Mouse (Mus musculus) MEL (cell line): ENCODE measurements at regions not wholly inside any gene's neighbourhood (a gene's known extent, or its start where the extent isn't known, plus 50 kb on each side); places are given as distances from the start of the nearest gene placed in this dataset.

Experiments used
- DNase-seq: peaks from one replicate; pipeline ENCODE4 v3.0.0; 2011; ENCODE audit warnings: low read depth, low spot score
- H3K27ac ChIP-seq: 2 replicates; pipeline ENCODE4 v1.5.1; 2012; ENCODE audit warnings: low read depth, mild to moderate bottlenecking, control low read depth, low read length, moderate library complexity; ENCODE audit not compliant: control insufficient read depth
- H3K27me3 ChIP-seq, 2 experiments: fragments of 150-350 bp in 1 of 2; sonication (generic) in 1 of 2; 2 replicates each; pipeline ENCODE4 v1.6.1; 2012; ENCODE audit warnings: low read length in 2 of 2, mild to moderate bottlenecking in 2 of 2, improper control_type of control experiment in 1 of 2, moderate library complexity in 1 of 2; ENCODE audit not compliant: insufficient read depth in 2 of 2, control insufficient read depth in 1 of 2
- H3K36me3 ChIP-seq, 2 experiments: 2 replicates each; pipeline ENCODE4 v1.6.1; 2012 to 2014; ENCODE audit warnings: low read length in 2 of 2, improper control_type of control experiment in 1 of 2, inconsistent platforms in 1 of 2, mild to moderate bottlenecking in 1 of 2; ENCODE audit not compliant: insufficient read depth in 2 of 2, control insufficient read depth in 1 of 2
- H3K4me1 ChIP-seq, 2 experiments: fragments of 150-350 bp in 1 of 2; sonication (generic) in 1 of 2; 2 replicates each; pipeline ENCODE4 v1.6.1; 2012; ENCODE audit warnings: low read length in 2 of 2, improper control_type of control experiment in 1 of 2, mild to moderate bottlenecking in 1 of 2; ENCODE audit not compliant: insufficient read depth in 2 of 2, control insufficient read depth in 1 of 2
- H3K4me3 ChIP-seq, 2 experiments: fragments of 150-350 bp in 1 of 2; sonication (generic) in 1 of 2; 2 replicates each; pipeline ENCODE4 v1.5.1; 2012; ENCODE audit warnings: low read depth in 2 of 2, low read length in 2 of 2, mild to moderate bottlenecking in 2 of 2, moderate library complexity in 2 of 2, control low read depth in 1 of 2, improper control_type of control experiment in 1 of 2; ENCODE audit not compliant: control insufficient read depth in 1 of 2, insufficient read depth in 1 of 2
- H3K79me2 ChIP-seq: 2 replicates; pipeline ENCODE4 v1.6.1; 2012; ENCODE audit warnings: mild to moderate bottlenecking, low read length, moderate library complexity; ENCODE audit not compliant: control insufficient read depth, poor library complexity, insufficient read depth
- H3K9ac ChIP-seq: 2 replicates; pipeline ENCODE4 v1.6.1; 2012; ENCODE audit warnings: low read depth, mild to moderate bottlenecking, control low read depth, low read length, moderate library complexity; ENCODE audit not compliant: control insufficient read depth, poor library complexity, severe bottlenecking
- H3K9me3 ChIP-seq: fragments of 150-350 bp; sonication (generic); replicated peaks from 2 replicates; pipeline ENCODE4 v1.6.1; 2012; ENCODE audit warnings: mild to moderate bottlenecking, low read length, improper control_type of control experiment, moderate library complexity; ENCODE audit not compliant: insufficient read depth
- CHD1 ChIP-seq: IDR thresholded peaks from 2 replicates; pipeline ENCODE4 v1.6.1; 2012; ENCODE audit warnings: low read depth, mild to moderate bottlenecking, inconsistent platforms, low read length, improper control_type of control experiment
- CHD2 ChIP-seq: IDR thresholded peaks from 2 replicates; pipeline ENCODE4 v1.6.1; 2011; ENCODE audit warnings: low read length, improper control_type of control experiment
- E2F4 ChIP-seq: IDR thresholded peaks from 2 replicates; pipeline ENCODE4 v1.6.1; 2011; ENCODE audit warnings: low read depth, low read length, improper control_type of control experiment, borderline replicate concordance
- ELF1 ChIP-seq: IDR thresholded peaks from 2 replicates; pipeline ENCODE4 v1.6.1; 2014; ENCODE audit warnings: low read depth, mild to moderate bottlenecking, inconsistent platforms, low read length, improper control_type of control experiment, moderate library complexity
- ETS1 ChIP-seq: IDR thresholded peaks from 2 replicates; pipeline ENCODE4 v1.6.1; 2012; ENCODE audit warnings: low read depth, mild to moderate bottlenecking, inconsistent platforms, low read length, improper control_type of control experiment, moderate library complexity
- GABPA ChIP-seq: IDR thresholded peaks from 2 replicates; pipeline ENCODE4 v1.6.1; 2012; ENCODE audit warnings: low read depth, mild to moderate bottlenecking, inconsistent platforms, low read length, improper control_type of control experiment, moderate library complexity
- GATA1 ChIP-seq: IDR thresholded peaks from 2 replicates; pipeline ENCODE4 v1.6.1; 2011; ENCODE audit warnings: low read depth, low read length, improper control_type of control experiment
- JUND ChIP-seq: IDR thresholded peaks from 2 replicates; pipeline ENCODE4 v1.6.1; 2011; ENCODE audit warnings: low read depth, mild to moderate bottlenecking, improper control_type of control experiment, low read length
- KAT2A ChIP-seq: conservative IDR thresholded peaks from 2 replicates; pipeline ENCODE4 v1.6.1; 2012; ENCODE audit warnings: low read depth, low read length, improper control_type of control experiment, inconsistent platforms
- MAFK ChIP-seq: IDR thresholded peaks from 2 replicates; pipeline ENCODE4 v1.6.1; 2011; ENCODE audit warnings: low read depth, mild to moderate bottlenecking, low read length, improper control_type of control experiment, borderline replicate concordance
- MAX ChIP-seq: IDR thresholded peaks from 2 replicates; pipeline ENCODE4 v1.6.1; 2011; ENCODE audit warnings: low read length, improper control_type of control experiment
- MAZ ChIP-seq: IDR thresholded peaks from 2 replicates; pipeline ENCODE4 v1.6.1; 2012; ENCODE audit warnings: low read depth, mild to moderate bottlenecking, inconsistent platforms, low read length, improper control_type of control experiment
- MXI1 ChIP-seq: IDR thresholded peaks from 2 replicates; pipeline ENCODE4 v1.6.1; 2011; ENCODE audit warnings: mild to moderate bottlenecking, low read depth, low read length, improper control_type of control experiment
- MYC ChIP-seq: IDR thresholded peaks from 2 replicates; pipeline ENCODE4 v1.6.1; 2011; ENCODE audit warnings: low read depth, mild to moderate bottlenecking, low read length, improper control_type of control experiment, moderate library complexity
- POLR2A ChIP-seq, 2 experiments: IDR thresholded peaks; 2 replicates each; pipeline ENCODE4 v1.6.1; 2011 to 2012; ENCODE audit warnings: low read length in 2 of 2, mild to moderate bottlenecking in 2 of 2, control low read depth in 1 of 2, improper control_type of control experiment in 1 of 2, low read depth in 1 of 2, moderate library complexity in 1 of 2; ENCODE audit not compliant: control insufficient read depth in 1 of 2, insufficient read depth in 1 of 2, poor library complexity in 1 of 2
- POLR2AphosphoS2 ChIP-seq: IDR thresholded peaks from 2 replicates; pipeline ENCODE4 v1.6.1; 2011; ENCODE audit warnings: low read length, improper control_type of control experiment
- POLR2AphosphoS5 ChIP-seq: IDR thresholded peaks from 2 replicates; pipeline ENCODE4 v1.6.1; 2012; ENCODE audit warnings: low read depth, borderline replicate concordance, mild to moderate bottlenecking, inconsistent platforms, low read length, moderate library complexity, mixed read lengths
- RCOR1 ChIP-seq: IDR thresholded peaks from 2 replicates; pipeline ENCODE4 v1.6.1; 2012; ENCODE audit warnings: low read depth, mild to moderate bottlenecking, inconsistent platforms, low read length, improper control_type of control experiment
- SIN3A ChIP-seq: IDR thresholded peaks from 2 replicates; pipeline ENCODE4 v1.6.1; 2012; ENCODE audit warnings: low read length, improper control_type of control experiment, inconsistent platforms
- TAL1 ChIP-seq: IDR thresholded peaks from 2 replicates; pipeline ENCODE4 v1.6.1; 2012; ENCODE audit warnings: mild to moderate bottlenecking, inconsistent platforms, low read length, moderate library complexity, mixed read lengths
- USF1 ChIP-seq: IDR thresholded peaks from 2 replicates; pipeline ENCODE4 v1.6.1; 2014; ENCODE audit warnings: low read depth, mild to moderate bottlenecking, inconsistent platforms, low read length, improper control_type of control experiment, moderate library complexity
- USF2 ChIP-seq, 2 experiments: IDR thresholded peaks; 2 replicates each; pipeline ENCODE4 v1.6.1; 2011 to 2012; ENCODE audit warnings: improper control_type of control experiment in 2 of 2, low read length in 2 of 2, borderline replicate concordance in 1 of 2, inconsistent platforms in 1 of 2, low read depth in 1 of 2, mild to moderate bottlenecking in 1 of 2; ENCODE audit not compliant: insufficient read depth in 1 of 2
- ZC3H11A ChIP-seq: IDR thresholded peaks from 2 replicates; pipeline ENCODE4 v1.6.1; 2012; ENCODE audit warnings: low read depth, mild to moderate bottlenecking, inconsistent platforms, low read length, improper control_type of control experiment
- ZKSCAN1 ChIP-seq: IDR thresholded peaks from 2 replicates; pipeline ENCODE4 v1.6.1; 2012; ENCODE audit warnings: low read depth, mild to moderate bottlenecking, inconsistent platforms, low read length, improper control_type of control experiment, moderate library complexity
- ZMIZ1 ChIP-seq: IDR thresholded peaks from 2 replicates; pipeline ENCODE4 v1.6.1; 2012; ENCODE audit warnings: low read depth, mild to moderate bottlenecking, inconsistent platforms, low read length, improper control_type of control experiment, moderate library complexity
- ZNF384 ChIP-seq: IDR thresholded peaks from 2 replicates; pipeline ENCODE4 v1.6.1; 2012; ENCODE audit warnings: low read depth, mild to moderate bottlenecking, inconsistent platforms, low read length, improper control_type of control experiment

- no peaks in the 10 kb centered on the region for H3K27me3 ChIP-seq
- no peak overlapping the region for H3K27ac ChIP-seq
- H3K36me3 ChIP-seq, result no peaks in the 10 kb centered on the region
- H3K9me3 ChIP-seq, result no peaks in the 10 kb centered on the region
- TF ChIP-seq ZMIZ1 (no peak), MAFK (no peak), CHD1 (no peak)
- no peak overlapping the region for H3K9ac ChIP-seq
- no peak for DNase-seq
- no peaks in the 10 kb centered on the region for H3K4me1 ChIP-seq
- H3K4me3 ChIP-seq, result no peak overlapping the region
- H3K79me2 ChIP-seq, result no peaks in the 10 kb centered on the region
These were observed 194.1 kb upstream of the Mkln1 start for GRCm38 (mm10) chr6:31204434-31204833.

DNA sequence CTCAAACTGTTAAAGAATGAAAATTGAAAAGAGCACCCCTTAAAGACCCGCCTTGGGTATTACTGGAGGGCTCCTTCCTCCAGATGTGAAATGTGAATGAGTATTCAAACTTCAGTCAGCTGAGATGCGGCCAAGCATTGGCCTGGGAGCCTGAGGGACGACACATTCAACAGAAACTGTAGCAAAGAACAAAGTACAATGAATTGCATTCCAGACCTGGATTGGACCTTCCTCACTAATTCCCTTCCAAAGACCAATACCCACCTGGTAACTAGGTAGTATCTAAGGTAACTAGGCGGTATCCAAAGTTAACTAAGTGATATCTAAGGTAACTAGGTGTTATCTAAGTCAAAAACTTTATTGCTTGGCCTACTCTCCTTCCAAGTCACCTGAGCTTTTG lies 193.7 kb upstream of the Mkln1 start:
- Histone ChIP-seq H3K4me1 (no peaks in the 10 kb centered on the region), H3K36me3 (no peaks in the 10 kb centered on the region), H3K9me3 (no peaks in the 10 kb centered on the region), H3K4me3 (no peak overlapping the region), H3K9ac (no peak overlapping the region), H3K27me3 (no peaks in the 10 kb centered on the region), H3K79me2 (no peaks in the 10 kb centered on the region), H3K27ac (no peak overlapping the region)
- no peak for TF ChIP-seq SIN3A
- no peak for TF ChIP-seq POLR2A (IDR thresholded peaks at IDR 0.05; ENCODE audit: control insufficient read depth in 1 of 2, insufficient read depth in 1 of 2, low read depth in 1 of 2, low read length in 2 of 2, poor library complexity in 1 of 2)
- TF ChIP-seq ETS1, result no peak
- no peak for TF ChIP-seq POLR2AphosphoS5
- no peak for TF ChIP-seq MAX
- no peak for TF ChIP-seq CHD2
- TF ChIP-seq MAFK, result no peak
- TF ChIP-seq MYC, result no peak
- no peak for TF ChIP-seq ELF1
- no peak for TF ChIP-seq MAZ
- no peak for TF ChIP-seq ZC3H11A
- no peak for TF ChIP-seq KAT2A
- no peak for TF ChIP-seq TAL1
- TF ChIP-seq POLR2AphosphoS2, result no peak
- DNase-seq, result no peak

DNA sequence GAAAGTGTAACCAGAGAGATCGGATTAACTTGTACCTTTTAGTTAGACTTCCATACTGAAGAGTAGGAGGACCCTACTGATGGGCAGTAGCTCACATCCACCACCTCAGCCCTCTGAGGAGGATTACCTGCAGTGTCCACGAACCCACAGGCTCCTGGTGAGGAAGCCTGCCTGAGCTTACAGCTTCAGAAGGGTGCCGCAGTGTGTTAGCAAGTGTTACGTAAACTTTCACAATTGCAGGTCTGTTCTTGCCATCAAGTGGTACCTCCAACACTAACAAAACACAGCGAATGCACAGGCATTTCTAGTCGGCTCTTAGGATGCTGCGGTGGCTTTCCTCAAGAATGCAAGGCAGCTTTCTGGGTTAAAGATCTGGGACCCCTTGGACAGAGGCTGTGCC lies 192.4 kb upstream of the Mkln1 start:
- no peak overlapping the region for H3K9ac ChIP-seq
- H3K27me3 ChIP-seq, result no peaks in the 10 kb centered on the region
- DNase-seq, result no peak
- no peak overlapping the region for H3K27ac ChIP-seq
- no peaks in the 10 kb centered on the region for H3K4me1 ChIP-seq
- H3K36me3 ChIP-seq, result no peaks in the 10 kb centered on the region
- H3K4me3 ChIP-seq, result no peak overlapping the region
- H3K9me3 ChIP-seq, result no peaks in the 10 kb centered on the region
- TF ChIP-seq E2F4 (no peak), USF2 (IDR thresholded peaks at IDR 0.05; ENCODE audit: borderline replicate concordance in 1 of 2, insufficient read depth in 1 of 2, low read depth in 1 of 2, low read length in 2 of 2) (no peak), ZKSCAN1 (no peak), MAZ (no peak), JUND (no peak), POLR2AphosphoS5 (no peak), GATA1 (no peak), ZNF384 (no peak), MAFK (no peak), USF1 (no peak), GABPA (no peak), RCOR1 (no peak), MXI1 (no peak)
- H3K79me2 ChIP-seq, result no peaks in the 10 kb centered on the region
